Mouse (Mus musculus) liver, embryonic 14.5 days (tissue): Measurements from ENCODE around the gene Myh2.

Source experiments
- CTCF ChIP-seq: IDR thresholded peaks from 2 replicates; pipeline ENCODE4 v1.5.1; 2016; ENCODE audit warnings: antibody characterized with exemption, low read depth, control low read depth
- EP300 ChIP-seq: IDR thresholded peaks from 2 replicates; pipeline ENCODE4 v1.6.1; 2016; ENCODE audit warnings: antibody characterized with exemption, low read depth

DNA sequence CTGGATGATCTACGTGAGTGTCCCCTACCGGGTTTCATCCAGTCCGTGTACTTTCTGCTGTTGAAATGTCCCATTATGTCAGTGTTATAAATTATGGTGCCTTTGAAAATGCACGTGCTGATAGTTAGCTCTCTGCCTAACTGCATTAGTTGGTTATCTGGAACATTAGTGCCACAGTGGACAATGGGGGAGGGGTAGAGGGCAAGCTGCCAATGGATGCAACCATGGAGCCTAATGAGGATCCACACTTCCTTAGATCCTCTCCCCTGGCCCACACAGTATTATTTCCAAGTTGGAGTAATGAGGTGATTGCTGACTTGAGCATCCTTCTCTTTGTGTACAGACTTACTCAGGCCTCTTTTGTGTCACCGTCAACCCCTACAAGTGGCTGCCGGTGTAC lies 70.2 kb downstream of the Myh2 start:
- TF ChIP-seq EP300 (no peak), CTCF (no peak)
